Mouse (Mus musculus) urinary bladder, postnatal 10 days (tissue): ENCODE data around the gene Hoxd3.
A peak's percentile ranks its signal among the peaks of the same experiment; 100 is the strongest.

ENCODE experiments used
- DNase-seq: peaks from one replicate; pipeline ENCODE4 v3.0.0; 2022; ENCODE audit warnings: low spot score

Gene Hoxd3

GRCm38 (mm10) chr2:74692808-74693431 lies 18.8 kb upstream of the Hoxd3 start:
- DNase-seq: no peak

GRCm38 (mm10) chr2:74693432-74693827 lies 18.3 kb upstream of the Hoxd3 start:
- no peak for DNase-seq

- DNase-seq: no peak
These were observed 17.7 kb upstream of the Hoxd3 start for GRCm38 (mm10) chr2:74694066-74694465.

GRCm38 (mm10) chr2:74695383-74695782 lies 16.3 kb upstream of the Hoxd3 start:
- no peak for DNase-seq

GRCm38 (mm10) chr2:74695813-74696430 lies 15.8 kb upstream of the Hoxd3 start:
- no peak for DNase-seq

GRCm38 (mm10) chr2:74696442-74697335 lies 15.0 kb upstream of the Hoxd3 start:
- no peak for DNase-seq

- no peak for DNase-seq
These were observed 14.1 kb upstream of the Hoxd3 start, which contains the start of gene Hoxd9 for GRCm38 (mm10) chr2:74697567-74698121. Gene Hoxd9, plus strand, starts transcription at chr2:74697727.

- DNase-seq: no peak
These were observed 13.3 kb upstream of the Hoxd3 start for GRCm38 (mm10) chr2:74698201-74699052.

GRCm38 (mm10) chr2:74699053-74699430 lies 12.7 kb upstream of the Hoxd3 start:
- no peak for DNase-seq

GRCm38 (mm10) chr2:74699664-74700545 lies 11.8 kb upstream of the Hoxd3 start:
- DNase-seq: no peak

GRCm38 (mm10) chr2:74700546-74701112 lies 11.1 kb upstream of the Hoxd3 start:
- DNase-seq: no peak

GRCm38 (mm10) chr2:74701949-74702819 lies 9.5 kb upstream of the Hoxd3 start:
- DNase-seq: no peak

GRCm38 (mm10) chr2:74702820-74703219 lies 8.9 kb upstream of the Hoxd3 start:
- DNase-seq: no peak

- no peak for DNase-seq
These were observed 8.4 kb upstream of the Hoxd3 start for GRCm38 (mm10) chr2:74703317-74703716.

- DNase-seq: no peak
These were observed 7.9 kb upstream of the Hoxd3 start for GRCm38 (mm10) chr2:74703720-74704392.

GRCm38 (mm10) chr2:74704393-74704998 lies 7.2 kb upstream of the Hoxd3 start, which contains the start of gene Hoxd8:
Gene Hoxd8, plus strand, starts transcription at chr2:74704615.
- DNase-seq: peak; percentile 54

- DNase-seq: no peak
These were observed 6.7 kb upstream of the Hoxd3 start for GRCm38 (mm10) chr2:74704999-74705466.

GRCm38 (mm10) chr2:74705467-74706089 lies 6.1 kb upstream of the Hoxd3 start:
- no peak for DNase-seq
